Mouse (Mus musculus) limb, embryonic 15.5 days (tissue): ENCODE data around the gene Gdf15. TPM values are rescaled to one million over a fixed set of nuclear protein-coding genes. Genes with fewer than 3 reads are reported as not detected.
"Not testable (repeated sequence)": the region's sequence is repeated elsewhere in the genome, so short reads cannot be mapped to it uniquely, and the experiment has no call there.

Experiments
- ATAC-seq: fragments of 200-750 bp; cut with Nextera tagmentation; 2 replicates; pipeline ENCODE4 v1.8.0; 2017; ENCODE audit warnings: low read depth, moderate TSS enrichment; ENCODE audit not compliant: insufficient number of reproducible peaks, low FRiP score, low TSS enrichment
- H3K27ac ChIP-seq: fragments of 300-500 bp; sonication (generic); 2 replicates; pipeline ENCODE4 v1.5.1; 2015; ENCODE audit warnings: moderate library complexity, mild to moderate bottlenecking, inconsistent platforms
- H3K27me3 ChIP-seq: fragments of 300-500 bp; sonication (generic); 2 replicates; pipeline ENCODE4 v1.6.1; 2015; ENCODE audit warnings: inconsistent platforms
- H3K36me3 ChIP-seq: fragments of 300-500 bp; sonication (generic); 2 replicates; pipeline ENCODE4 v1.6.1; 2015; ENCODE audit warnings: inconsistent platforms
- H3K4me1 ChIP-seq: fragments of 300-500 bp; sonication (generic); 2 replicates; pipeline ENCODE4 v1.6.1; 2015; ENCODE audit warnings: inconsistent platforms
- H3K4me2 ChIP-seq: fragments of 300-500 bp; sonication (generic); 2 replicates; pipeline ENCODE4 v1.6.1; 2015; ENCODE audit warnings: mild to moderate bottlenecking, inconsistent platforms
- H3K4me3 ChIP-seq: fragments of 300-500 bp; sonication (generic); 2 replicates; pipeline ENCODE4 v1.5.1; 2015; ENCODE audit warnings: mild to moderate bottlenecking, inconsistent platforms
- H3K9ac ChIP-seq: fragments of 300-500 bp; sonication (generic); 2 replicates; pipeline ENCODE4 v1.6.1; 2015; ENCODE audit warnings: inconsistent platforms
- H3K9me3 ChIP-seq: fragments of 300-500 bp; sonication (generic); 2 replicates; pipeline ENCODE4 v1.6.1; 2016; ENCODE audit warnings: inconsistent platforms
- WGBS: fragments of 180-500 bp; shearing (Covaris S2); methylation state at CpG from one replicate; pipeline ENCODE4 v1.1.7; 2015; 5-methylcytosine and 5-hydroxymethylcytosine counted together
- polyA plus RNA-seq: library from polyadenylated mRNA; unstranded; fragments of >200 nt; fragmentation: Nextera tagmentation; extraction: Ambion mirVana; gene quantifications from 2 replicates; pipeline ENCODE4 v1.2.1, GENCODE M21; 2015

Gdf15 gene
- polyA plus RNA-seq, 1 experiment from 2014 or later, result 0.24 TPM

DNA sequence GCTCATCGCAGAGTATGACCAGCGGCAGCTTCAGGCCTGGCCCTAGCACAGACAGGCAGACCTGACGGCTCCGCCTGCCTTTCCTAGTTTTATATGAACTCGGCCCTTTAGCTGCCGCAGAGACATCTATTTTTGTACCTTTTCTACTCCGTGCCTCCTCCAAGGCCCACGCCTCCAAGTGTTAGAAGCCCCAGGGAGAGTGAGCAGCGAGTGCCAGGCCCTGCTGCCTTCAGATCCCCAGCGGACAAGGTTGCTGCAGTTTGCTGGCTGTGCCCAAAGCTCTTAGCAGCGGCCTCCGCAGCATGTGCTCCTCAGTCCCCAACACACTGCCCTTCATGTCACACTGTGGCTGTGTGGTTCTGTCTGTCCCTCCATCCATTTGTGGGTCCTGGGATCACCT is 40.7 kb downstream of the Gdf15 start:
- no peak overlapping the region for H3K4me2 ChIP-seq
- peaks cover 61% of the 10 kb centered on the region for H3K36me3 ChIP-seq
- H3K9me3 ChIP-seq, result no peaks in the 10 kb centered on the region
- H3K4me1 ChIP-seq, result peaks cover 33% of the 10 kb centered on the region
- 79% methylated on average over 12 of the region's 12 CpGs for WGBS
- ATAC-seq, result no peak
- H3K27ac ChIP-seq, result no peak overlapping the region
- H3K4me3 ChIP-seq, result no peak overlapping the region
- no peak overlapping the region for H3K9ac ChIP-seq
- H3K27me3 ChIP-seq, result no peaks in the 10 kb centered on the region

- H3K9ac ChIP-seq, H3K9me3 ChIP-seq, ATAC-seq, H3K4me3 ChIP-seq, H3K4me1 ChIP-seq, H3K27me3 ChIP-seq, H3K4me2 ChIP-seq, H3K27ac ChIP-seq: not testable (repeated sequence)
- peaks cover 85% of the 10 kb centered on the region for H3K36me3 ChIP-seq
- WGBS, result 94% methylated on average over 4 of the region's 4 CpGs
Observed at GRCm38 (mm10) chr8:70587955-70588354, 44.3 kb downstream of the Gdf15 start.

DNA sequence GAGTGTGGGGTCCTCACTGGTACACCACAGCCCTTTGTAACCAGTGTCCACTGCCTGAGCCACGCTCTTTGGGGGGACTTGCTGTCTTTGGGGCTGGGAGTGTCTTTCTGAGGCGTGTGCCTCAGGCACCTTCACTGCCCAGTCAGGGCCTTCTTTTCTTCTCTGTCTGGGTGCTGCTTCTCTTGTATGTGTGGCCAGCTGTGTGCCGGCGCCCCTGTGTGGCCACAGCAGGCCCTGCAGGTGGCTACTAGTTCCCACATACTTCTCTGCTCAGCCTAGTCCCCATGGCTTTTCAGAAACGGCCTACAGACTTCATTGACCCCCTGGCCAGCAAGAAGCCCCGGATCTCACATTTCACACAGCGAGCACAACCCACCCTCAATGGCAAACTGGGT is 47.0 kb downstream of the Gdf15 start:
- no peak overlapping the region for H3K4me3 ChIP-seq
- 41% methylated on average over 7 of the region's 7 CpGs for WGBS
- no peaks in the 10 kb centered on the region for H3K27me3 ChIP-seq
- no peaks in the 10 kb centered on the region for H3K4me1 ChIP-seq
- peaks cover 98% of the 10 kb centered on the region for H3K36me3 ChIP-seq
- ATAC-seq, result no peak
- no peaks in the 10 kb centered on the region for H3K9me3 ChIP-seq
- H3K9ac ChIP-seq, result no peak overlapping the region
- H3K27ac ChIP-seq, result no peak overlapping the region
- no peak overlapping the region for H3K4me2 ChIP-seq

DNA sequence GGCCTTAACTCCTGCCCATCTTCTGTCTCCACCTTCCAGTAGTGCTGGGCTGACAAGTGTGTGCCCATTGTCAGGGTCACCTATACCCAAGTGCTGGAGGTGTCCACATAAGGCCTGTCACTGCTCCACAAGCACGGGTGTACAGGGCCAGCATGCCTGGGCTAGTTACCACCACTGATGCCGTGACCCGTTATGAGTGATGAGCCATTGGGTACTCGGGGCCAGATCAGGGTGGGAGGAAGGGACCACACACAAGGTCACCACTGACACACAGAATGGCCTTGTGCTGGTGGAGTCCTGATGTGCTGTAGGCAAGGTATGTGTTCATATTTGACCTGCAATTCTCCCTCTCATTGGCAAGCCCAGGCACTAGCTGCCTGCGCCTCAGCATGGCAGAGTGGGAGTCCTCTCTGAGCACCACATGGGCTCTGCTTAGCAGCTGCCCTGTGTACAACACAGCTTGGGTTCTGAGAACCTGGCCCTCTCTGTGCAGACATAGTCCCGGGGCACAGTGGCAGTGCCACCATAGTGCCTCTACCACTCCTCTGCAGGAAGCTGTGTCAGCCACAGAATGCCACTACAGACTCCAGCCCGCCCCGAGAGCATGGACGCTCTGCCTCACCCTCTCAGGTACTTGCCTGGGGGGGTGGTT is 47.5 kb downstream of the Gdf15 start:
- ATAC-seq, result 0 out of 2 replicates have a peak, but pooled peaks have one; percentile 12
- 88% methylated on average over 9 of the region's 9 CpGs for WGBS
- H3K36me3 ChIP-seq, result peaks cover 97% of the 10 kb centered on the region

DNA sequence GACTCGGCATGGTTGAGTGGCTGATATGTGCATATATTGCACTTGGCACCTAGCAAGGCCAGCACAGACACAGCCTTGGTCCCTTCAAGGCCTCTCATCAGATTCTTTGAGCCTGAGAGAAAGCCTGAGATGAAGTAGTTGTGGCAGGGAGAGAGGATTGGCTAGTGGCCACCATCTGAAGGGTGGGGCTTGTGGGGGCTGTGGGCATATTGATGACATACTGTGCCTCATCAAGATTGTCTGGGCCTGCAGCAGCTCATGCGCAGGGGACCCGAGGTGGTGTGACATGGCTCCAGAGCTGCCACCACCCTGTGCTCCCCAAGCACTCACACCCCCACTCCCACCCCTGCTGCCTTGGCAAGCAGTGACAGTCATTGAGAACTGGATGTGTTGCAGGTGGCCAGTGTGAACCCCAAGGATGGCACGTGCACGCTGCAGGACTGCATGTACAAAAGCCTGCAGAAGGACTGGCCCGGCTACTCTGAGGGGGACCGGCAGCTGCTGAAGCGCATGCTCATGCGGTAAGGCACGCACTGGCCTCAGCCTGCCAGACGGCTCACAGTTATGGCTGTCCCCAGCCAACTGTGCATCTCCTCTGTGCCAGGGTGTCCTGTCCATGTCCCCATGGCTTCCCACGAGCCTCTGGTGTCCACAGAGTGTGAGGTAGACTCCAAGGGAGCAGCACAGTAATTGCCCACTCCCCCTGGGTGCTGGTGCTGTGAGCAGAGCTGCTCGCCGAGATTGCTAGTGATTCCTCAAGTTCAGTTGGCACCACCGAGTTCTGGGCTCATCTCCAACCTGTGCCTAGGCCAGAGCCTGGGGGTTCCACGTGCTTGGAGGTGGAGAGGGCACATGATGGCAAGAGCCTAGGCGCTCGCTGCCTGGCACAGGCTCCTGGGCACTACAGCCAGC is 48.5 kb downstream of the Gdf15 start:
- no peak overlapping the region for H3K4me2 ChIP-seq
- no peak overlapping the region for H3K27ac ChIP-seq
- H3K36me3 ChIP-seq, result peaks cover 94% of the 10 kb centered on the region
- no peak for ATAC-seq
- 91% methylated on average over 18 of the region's 18 CpGs for WGBS
- no peak overlapping the region for H3K4me3 ChIP-seq
- H3K27me3 ChIP-seq, result no peaks in the 10 kb centered on the region
- H3K9me3 ChIP-seq, result no peaks in the 10 kb centered on the region
- no peak overlapping the region for H3K9ac ChIP-seq
- no peaks in the 10 kb centered on the region for H3K4me1 ChIP-seq

More for the DNA sequence above, 47.5 kb downstream of the Gdf15 start:
- Histone ChIP-seq H3K27me3 (no peaks in the 10 kb centered on the region), H3K4me3 (no peak overlapping the region), H3K4me2 (no peak overlapping the region), H3K9me3 (no peaks in the 10 kb centered on the region), H3K9ac (no peak overlapping the region), H3K27ac (no peak overlapping the region), H3K4me1 (no peaks in the 10 kb centered on the region)

Other genes with a start within 250 kb of the Gdf15 start
- gene Crtc1, start 192.9 kb downstream of the Gdf15 start, polyA plus RNA-seq, result 22.2 and 22.4 TPM in 2 replicates
- 27.9 and 28.2 TPM in 2 replicates for gene Klhl26, start 155.5 kb downstream of the Gdf15 start, polyA plus RNA-seq
- 6.9 and 9.6 TPM in 2 replicates for gene Tmem59l, start 145.1 kb downstream of the Gdf15 start, polyA plus RNA-seq
- 91.2 and 97.7 TPM in 2 replicates for gene Crlf1, start 139.3 kb downstream of the Gdf15 start, polyA plus RNA-seq
- 136 and 149 TPM in 2 replicates for gene Rex1bd, start 125.7 kb downstream of the Gdf15 start, polyA plus RNA-seq
- 859 and 940 TPM in 2 replicates for gene Uba52, start 121.7 kb downstream of the Gdf15 start, polyA plus RNA-seq
- 274 and 278 TPM in 2 replicates for gene Fkbp8, start 104.7 kb downstream of the Gdf15 start, polyA plus RNA-seq
- 53.8 and 55.1 TPM in 2 replicates for gene Kxd1, start 104.5 kb downstream of the Gdf15 start, polyA plus RNA-seq
- 20.4 and 21.1 TPM in 2 replicates for gene Ell, start 93.0 kb downstream of the Gdf15 start, polyA plus RNA-seq
- 111 and 123 TPM in 2 replicates for gene Isyna1, start 38.1 kb downstream of the Gdf15 start, polyA plus RNA-seq
- 119 and 120 TPM in 2 replicates for gene Ssbp4, start 23.6 kb downstream of the Gdf15 start, polyA plus RNA-seq
- 3.2 and 3.3 TPM in 2 replicates for gene Lrrc25, start 16.3 kb downstream of the Gdf15 start, polyA plus RNA-seq
- 57.5 and 60.7 TPM in 2 replicates for gene Pgpep1, start 27.9 kb upstream of the Gdf15 start, polyA plus RNA-seq
- 199 and 201 TPM in 2 replicates for gene Lsm4, start 40.8 kb upstream of the Gdf15 start, polyA plus RNA-seq
- gene Jund, start 66.5 kb upstream of the Gdf15 start, polyA plus RNA-seq, result 69.8 and 81.5 TPM in 2 replicates
- gene Iqcn, start 71.0 kb upstream of the Gdf15 start, polyA plus RNA-seq, result 0.04 TPM in 2 replicates
- not detected in 2 replicates for gene Gm3336, start 86.1 kb upstream of the Gdf15 start, polyA plus RNA-seq
- gene Pde4c, start 91.3 kb upstream of the Gdf15 start, polyA plus RNA-seq, result 0.05 and 0.16 TPM in 2 replicates
- 17.1 and 19.4 TPM in 2 replicates for gene Rab3a, start 122.2 kb upstream of the Gdf15 start, polyA plus RNA-seq
- 41.9 and 46.1 TPM in 2 replicates for gene Mpv17l2, start 128.5 kb upstream of the Gdf15 start, polyA plus RNA-seq
- gene Pik3r2, start 144.3 kb upstream of the Gdf15 start, polyA plus RNA-seq, result 85.8 and 91.4 TPM in 2 replicates
- 13.8 and 14.4 TPM in 2 replicates for gene Mast3, start 172.6 kb upstream of the Gdf15 start, polyA plus RNA-seq
- gene Il12rb1, start 176.0 kb upstream of the Gdf15 start, polyA plus RNA-seq, result 0.13 and 0.35 TPM in 2 replicates
- gene Arrdc2, start 207.3 kb upstream of the Gdf15 start, polyA plus RNA-seq, result 6.7 and 8.8 TPM in 2 replicates
- 2.3 and 3.1 TPM in 2 replicates for gene Kcnn1, start 230.8 kb upstream of the Gdf15 start, polyA plus RNA-seq
- 95.8 and 101 TPM in 2 replicates for gene Ccdc124, start 241.5 kb upstream of the Gdf15 start, polyA plus RNA-seq